Mouse (Mus musculus) MEL (cell line): ENCODE measurements around the gene Ube4a. TPM values are rescaled to one million over a fixed set of nuclear protein-coding genes. Genes with fewer than 3 reads are reported as not detected.

Experiments
- DNase-seq: peaks from one replicate; pipeline ENCODE4 v3.0.0; 2011; ENCODE audit warnings: low read depth, low spot score
- H3K27ac ChIP-seq: 2 replicates; pipeline ENCODE4 v1.5.1; 2012; ENCODE audit warnings: low read depth, mild to moderate bottlenecking, control low read depth, low read length, moderate library complexity; ENCODE audit not compliant: control insufficient read depth
- H3K27me3 ChIP-seq, 2 experiments: fragments of 150-350 bp in 1 of 2; sonication (generic) in 1 of 2; 2 replicates each; pipeline ENCODE4 v1.6.1; 2012; ENCODE audit warnings: low read length in 2 of 2, mild to moderate bottlenecking in 2 of 2, improper control_type of control experiment in 1 of 2, moderate library complexity in 1 of 2; ENCODE audit not compliant: insufficient read depth in 2 of 2, control insufficient read depth in 1 of 2
- H3K36me3 ChIP-seq, 2 experiments: 2 replicates each; pipeline ENCODE4 v1.6.1; 2012 to 2014; ENCODE audit warnings: low read length in 2 of 2, improper control_type of control experiment in 1 of 2, inconsistent platforms in 1 of 2, mild to moderate bottlenecking in 1 of 2; ENCODE audit not compliant: insufficient read depth in 2 of 2, control insufficient read depth in 1 of 2
- H3K4me1 ChIP-seq, 2 experiments: fragments of 150-350 bp in 1 of 2; sonication (generic) in 1 of 2; 2 replicates each; pipeline ENCODE4 v1.6.1; 2012; ENCODE audit warnings: low read length in 2 of 2, improper control_type of control experiment in 1 of 2, mild to moderate bottlenecking in 1 of 2; ENCODE audit not compliant: insufficient read depth in 2 of 2, control insufficient read depth in 1 of 2
- H3K4me3 ChIP-seq, 2 experiments: fragments of 150-350 bp in 1 of 2; sonication (generic) in 1 of 2; 2 replicates each; pipeline ENCODE4 v1.5.1; 2012; ENCODE audit warnings: low read depth in 2 of 2, low read length in 2 of 2, mild to moderate bottlenecking in 2 of 2, moderate library complexity in 2 of 2, control low read depth in 1 of 2, improper control_type of control experiment in 1 of 2; ENCODE audit not compliant: control insufficient read depth in 1 of 2, insufficient read depth in 1 of 2
- H3K79me2 ChIP-seq: 2 replicates; pipeline ENCODE4 v1.6.1; 2012; ENCODE audit warnings: mild to moderate bottlenecking, low read length, moderate library complexity; ENCODE audit not compliant: control insufficient read depth, poor library complexity, insufficient read depth
- H3K9ac ChIP-seq: 2 replicates; pipeline ENCODE4 v1.6.1; 2012; ENCODE audit warnings: low read depth, mild to moderate bottlenecking, control low read depth, low read length, moderate library complexity; ENCODE audit not compliant: control insufficient read depth, poor library complexity, severe bottlenecking
- H3K9me3 ChIP-seq: fragments of 150-350 bp; sonication (generic); replicated peaks from 2 replicates; pipeline ENCODE4 v1.6.1; 2012; ENCODE audit warnings: mild to moderate bottlenecking, low read length, improper control_type of control experiment, moderate library complexity; ENCODE audit not compliant: insufficient read depth
- BHLHE40 ChIP-seq: IDR thresholded peaks from 2 replicates; pipeline ENCODE4 v1.6.1; 2012; ENCODE audit warnings: low read depth, mild to moderate bottlenecking, inconsistent platforms, low read length, improper control_type of control experiment, borderline replicate concordance
- CHD1 ChIP-seq: IDR thresholded peaks from 2 replicates; pipeline ENCODE4 v1.6.1; 2012; ENCODE audit warnings: low read depth, mild to moderate bottlenecking, inconsistent platforms, low read length, improper control_type of control experiment
- CHD2 ChIP-seq: IDR thresholded peaks from 2 replicates; pipeline ENCODE4 v1.6.1; 2011; ENCODE audit warnings: low read length, improper control_type of control experiment
- ELF1 ChIP-seq: IDR thresholded peaks from 2 replicates; pipeline ENCODE4 v1.6.1; 2014; ENCODE audit warnings: low read depth, mild to moderate bottlenecking, inconsistent platforms, low read length, improper control_type of control experiment, moderate library complexity
- EP300 ChIP-seq, 2 experiments: IDR thresholded peaks; 2 replicates each; pipeline ENCODE4 v1.6.1; 2011; ENCODE audit warnings: improper control_type of control experiment in 2 of 2, low read length in 2 of 2, low read depth in 1 of 2, mild to moderate bottlenecking in 1 of 2
- ETS1 ChIP-seq: IDR thresholded peaks from 2 replicates; pipeline ENCODE4 v1.6.1; 2012; ENCODE audit warnings: low read depth, mild to moderate bottlenecking, inconsistent platforms, low read length, improper control_type of control experiment, moderate library complexity
- GABPA ChIP-seq: IDR thresholded peaks from 2 replicates; pipeline ENCODE4 v1.6.1; 2012; ENCODE audit warnings: low read depth, mild to moderate bottlenecking, inconsistent platforms, low read length, improper control_type of control experiment, moderate library complexity
- HCFC1 ChIP-seq: IDR thresholded peaks from 2 replicates; pipeline ENCODE4 v1.6.1; 2012; ENCODE audit warnings: low read depth, mild to moderate bottlenecking, inconsistent platforms, low read length, improper control_type of control experiment, moderate library complexity
- KAT2A ChIP-seq: conservative IDR thresholded peaks from 2 replicates; pipeline ENCODE4 v1.6.1; 2012; ENCODE audit warnings: low read depth, low read length, improper control_type of control experiment, inconsistent platforms
- MAZ ChIP-seq: IDR thresholded peaks from 2 replicates; pipeline ENCODE4 v1.6.1; 2012; ENCODE audit warnings: low read depth, mild to moderate bottlenecking, inconsistent platforms, low read length, improper control_type of control experiment
- MXI1 ChIP-seq: IDR thresholded peaks from 2 replicates; pipeline ENCODE4 v1.6.1; 2011; ENCODE audit warnings: mild to moderate bottlenecking, low read depth, low read length, improper control_type of control experiment
- MYB ChIP-seq: IDR thresholded peaks from 2 replicates; pipeline ENCODE4 v1.6.1; 2011; ENCODE audit warnings: mild to moderate bottlenecking, low read depth, low read length, improper control_type of control experiment
- POLR2A ChIP-seq, 2 experiments: IDR thresholded peaks; 2 replicates each; pipeline ENCODE4 v1.6.1; 2011 to 2012; ENCODE audit warnings: low read length in 2 of 2, mild to moderate bottlenecking in 2 of 2, control low read depth in 1 of 2, improper control_type of control experiment in 1 of 2, low read depth in 1 of 2, moderate library complexity in 1 of 2; ENCODE audit not compliant: control insufficient read depth in 1 of 2, insufficient read depth in 1 of 2, poor library complexity in 1 of 2
- SIN3A ChIP-seq: IDR thresholded peaks from 2 replicates; pipeline ENCODE4 v1.6.1; 2012; ENCODE audit warnings: low read length, improper control_type of control experiment, inconsistent platforms
- TCF12 ChIP-seq: IDR thresholded peaks from 2 replicates; pipeline ENCODE4 v1.6.1; 2014; ENCODE audit warnings: low read depth, mild to moderate bottlenecking, inconsistent platforms, low read length, improper control_type of control experiment, moderate library complexity
- UBTF ChIP-seq: IDR thresholded peaks from 2 replicates; pipeline ENCODE4 v1.6.1; 2012; ENCODE audit warnings: low read depth, mild to moderate bottlenecking, inconsistent platforms, low read length, improper control_type of control experiment, moderate library complexity, borderline replicate concordance; ENCODE audit not compliant: insufficient read depth
- USF2 ChIP-seq, 2 experiments: IDR thresholded peaks; 2 replicates each; pipeline ENCODE4 v1.6.1; 2011 to 2012; ENCODE audit warnings: improper control_type of control experiment in 2 of 2, low read length in 2 of 2, borderline replicate concordance in 1 of 2, inconsistent platforms in 1 of 2, low read depth in 1 of 2, mild to moderate bottlenecking in 1 of 2; ENCODE audit not compliant: insufficient read depth in 1 of 2
- ZKSCAN1 ChIP-seq: IDR thresholded peaks from 2 replicates; pipeline ENCODE4 v1.6.1; 2012; ENCODE audit warnings: low read depth, mild to moderate bottlenecking, inconsistent platforms, low read length, improper control_type of control experiment, moderate library complexity
- polyA plus RNA-seq, 2 experiments: library from polyadenylated mRNA; stranded (reverse) in 1 of 2; unstranded in 1 of 2; fragments of >175 nt in 1 of 2; fragments of >200 nt in 1 of 2; gene quantifications; 2 replicates each; pipeline versions ENCODE4 v1.2.1 to v1.2.4; 2012; ENCODE audit warnings: low replicate concordance in 2 of 2, low read depth in 1 of 2; ENCODE audit not compliant: insufficient read length in 2 of 2, insufficient read depth in 1 of 2, missing spikeins in 1 of 2
- total RNA-seq: library from RNA; depleted of rRNA; stranded (reverse); fragments of 300-350 nt; gene quantifications from 2 replicates; pipeline ENCODE4 v1.2.3, GENCODE M21; 2012

Ube4a gene
- total and polyA plus RNA-seq, 3 experiments: 24.2 to 37.9 (median 32.8) TPM

DNA sequence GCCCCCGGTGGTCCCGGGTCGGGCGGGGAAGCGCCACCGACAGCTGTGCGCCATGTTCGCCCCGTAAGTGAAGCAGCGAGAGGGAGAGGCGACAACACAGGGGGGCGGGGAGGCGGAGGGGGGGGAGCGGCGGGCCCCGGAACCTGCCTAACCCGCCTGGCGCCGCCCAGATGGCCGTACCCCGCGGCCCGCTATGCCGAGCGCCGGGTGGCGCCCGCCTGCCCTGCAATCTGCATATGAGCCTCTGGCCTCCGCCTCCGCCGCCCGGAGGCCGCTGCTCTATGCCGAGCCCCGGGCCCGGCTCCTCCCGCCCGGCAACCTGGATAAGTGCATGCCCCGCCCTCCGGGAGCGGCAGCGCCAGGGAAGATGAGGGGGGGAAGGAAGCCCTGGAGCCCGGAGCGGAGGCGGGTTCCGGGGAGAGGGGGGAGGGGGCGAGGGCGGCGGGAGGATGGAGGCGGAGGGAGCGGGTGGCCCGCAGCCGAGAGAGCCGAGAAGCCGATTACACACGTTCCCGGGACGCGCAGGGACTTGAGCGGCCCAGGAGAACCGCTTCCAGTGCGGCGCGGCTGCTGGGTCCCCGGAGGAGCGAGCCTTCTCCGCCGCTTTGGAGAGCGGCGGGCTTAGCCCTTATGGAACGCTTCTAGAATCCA lies 84.1 kb downstream of the Ube4a start, which contains the start of gene Kmt2a:
Gene Kmt2a (minus strand): TSS at position 76 of the 651 bp plus-strand sequence.
- H3K4me1 ChIP-seq: peaks cover 2 to 9% of the 10 kb centered on the region in 2 experiments; a peak in 2 of 4 replicates

GRCm38 (mm10) chr9:44880309-44881081 lies 84.9 kb downstream of the Ube4a start:
- H3K9me3 ChIP-seq: no peaks in the 10 kb centered on the region
- peak overlapping the region; percentile 95 for H3K9ac ChIP-seq
- H3K4me1 ChIP-seq: peaks cover 2 to 9% of the 10 kb centered on the region in 2 experiments; a peak in 2 of 4 replicates
- H3K4me3 ChIP-seq: peak overlapping the region; percentile 88 to 97
- H3K79me2 ChIP-seq: peaks cover 53% of the 10 kb centered on the region
- peak; percentile 29 for DNase-seq
- H3K36me3 ChIP-seq: peaks cover 5 to 10% of the 10 kb centered on the region in 2 experiments
- H3K27ac ChIP-seq: peak overlapping the region; percentile 50
- TF ChIP-seq GABPA (no peak), CHD1 (0 out of 2 replicates have a peak, but pooled peaks have one; percentile 47)
- TF ChIP-seq, all 39 proteins: peak for 1
- H3K27me3 ChIP-seq: peaks cover 0 to 1% of the 10 kb centered on the region in 2 experiments; a peak in 1 of 4 replicates

More for the DNA sequence above, 84.1 kb downstream of the Ube4a start, which contains the start of gene Kmt2a:
- Histone ChIP-seq H3K27me3 (peaks cover 0 to 2% of the 10 kb centered on the region in 2 experiments; a peak in 1 of 4 replicates), H3K36me3 (peaks cover 3 to 10% of the 10 kb centered on the region in 2 experiments; a peak in 3 of 4 replicates), H3K27ac (peak within 1 kb of the TSS; percentile 93), H3K79me2 (peaks cover 46% of the 10 kb centered on the region), H3K4me3 (peak within 1 kb of the TSS; percentile 88 to 97), H3K9me3 (no peaks in the 10 kb centered on the region), H3K9ac (peak within 1 kb of the TSS; percentile 95)
- TF ChIP-seq BHLHE40 (peak; percentile 29; the same call in 1 of the 2 replicates), CHD2 (no peak), ZKSCAN1 (peak; percentile 25; the same call in 1 of the 2 replicates), SIN3A (peak; percentile 61), ELF1 (peak; percentile 53), MYB (peak; percentile 65; the same call in 1 of the 2 replicates), HCFC1 (peak; percentile 87), USF2 (IDR thresholded peaks at IDR 0.05; ENCODE audit: borderline replicate concordance in 1 of 2, insufficient read depth in 1 of 2, low read depth in 1 of 2, low read length in 2 of 2) (no peak), EP300 (IDR thresholded peaks at IDR 0.05; ENCODE audit: low read depth in 1 of 2, low read length in 2 of 2) (peak in 1 of 2 experiments; percentile 39; a peak in 1 of 4 replicates), KAT2A (peak; percentile 74), UBTF (0 out of 2 replicates have a peak, but pooled peaks have one; percentile 62), ETS1 (peak; percentile 66; the same call in 1 of the 2 replicates), POLR2A (IDR thresholded peaks at IDR 0.05; ENCODE audit: control insufficient read depth in 1 of 2, insufficient read depth in 1 of 2, low read depth in 1 of 2, low read length in 2 of 2, poor library complexity in 1 of 2) (peak; percentile 51 to 66; a peak in 2 of 4 replicates), MAZ (peak; percentile 99), MXI1 (no peak; the same call in 1 of the 2 replicates), TCF12 (peak; percentile 8; the same call in 1 of the 2 replicates), GABPA (no peak)
- DNase-seq: peak; percentile 98
